8 mouse cellular contexts compared by ENCODE assay signal in genomic region chr13:40921326-40922059, GRCm38 (mm10).
DNase-seq lines count a peak whose midpoint lies in the region; ATAC-seq and TF ChIP-seq lines count a peak whose summit lies in the region.

No protein-coding gene starts in this region.

- no peak for TF ChIP-seq CTCF in hindbrain, postnatal 0 days (IDR thresholded peaks at IDR 0.05; ENCODE audit: low read depth)

- no peak overlapping the region for H3K9ac ChIP-seq in hindbrain, postnatal 0 days (replicated peaks; ENCODE audit: low read length)
- H3K9ac ChIP-seq in hindbrain, embryonic 12.5 days: no peak overlapping the region

- no peaks in the 10 kb centered on the region for H3K9me3 ChIP-seq in hindbrain, postnatal 0 days (ENCODE audit: low read length)
- H3K9me3 ChIP-seq in hindbrain, embryonic 12.5 days (replicated peaks): no peaks in the 10 kb centered on the region

- DNase-seq in hindbrain, postnatal 0 days (ENCODE audit: low spot score): no peak
- peak; percentile 39 for DNase-seq in MN1 (ENCODE audit: low spot score)
- peak; percentile 42 to 56 for DNase-seq in heart, postnatal 14 days
- peak; percentile 78 for DNase-seq in lung, postnatal 14 days
- no peak for DNase-seq in cerebellum, adult 11-12 months
- no peak for DNase-seq in B cell, adult 2 months

- H3K36me3 ChIP-seq in hindbrain, postnatal 0 days (ENCODE audit: insufficient read depth, low read length): no peaks in the 10 kb centered on the region
- no peaks in the 10 kb centered on the region for H3K36me3 ChIP-seq in hindbrain, embryonic 12.5 days

- no peak overlapping the region for H3K4me3 ChIP-seq in hindbrain, postnatal 0 days (ENCODE audit: low read length)
- H3K4me3 ChIP-seq in hindbrain, embryonic 12.5 days: no peak overlapping the region

- no peak overlapping the region for H3K4me2 ChIP-seq in hindbrain, postnatal 0 days (ENCODE audit: low read depth, low read length)
- H3K4me2 ChIP-seq in hindbrain, embryonic 12.5 days (replicated peaks): no peak overlapping the region; the same call in 1 of the 2 replicates

- 0 out of 2 replicates have a peak, but pooled peaks cover 3% of the 10 kb centered on the region for H3K4me1 ChIP-seq in hindbrain, postnatal 0 days (ENCODE audit: insufficient read depth, low read length)
- H3K4me1 ChIP-seq in hindbrain, embryonic 12.5 days: peaks cover 7% of the 10 kb centered on the region

- H3K27me3 ChIP-seq in hindbrain, postnatal 0 days (ENCODE audit: insufficient read depth, low read length): no peaks in the 10 kb centered on the region
- H3K27me3 ChIP-seq in hindbrain, embryonic 12.5 days: peaks cover 4% of the 10 kb centered on the region

- 59% methylated on average over 8 of the region's 8 CpGs for WGBS in hindbrain, postnatal 0 days
- 74% methylated on average over 8 of the region's 8 CpGs for WGBS in hindbrain, embryonic 12.5 days

- intact Hi-C loops in heart, postnatal 14 days (cut with DNase I): no loop called here

- 0 out of 2 replicates have a peak, but pooled peaks have one; percentile 31 for ATAC-seq in hindbrain, postnatal 0 days
- ATAC-seq in hindbrain, embryonic 12.5 days (ENCODE audit: low FRiP score): no peak
- no peak for ATAC-seq in CD4-positive, CD25-positive, alpha-beta regulatory T cell, adult 4 months

- H3K27ac ChIP-seq in hindbrain, postnatal 0 days: no peak overlapping the region
- H3K27ac ChIP-seq in hindbrain, embryonic 12.5 days: no peak overlapping the region

Comparison
In these comparisons a context has a peak if more than half of its experiments do, and no peak if none do; other contexts are left out.
1. DNase-seq: peak in MN1 (single experiment), heart, postnatal 14 days (2 of 2) and lung, postnatal 14 days (single experiment); none in hindbrain, postnatal 0 days (single experiment), cerebellum, adult 11-12 months (single experiment) and B cell, adult 2 months (0 of 2).